Mouse (Mus musculus): ENCODE measurements around the gene Slc38a3.

GRCm38 (mm10) chr9:107696845-107697610, 27.7 kb upstream of the Slc38a3 start:
- no peak for TF ChIP-seq POLR2A (IDR thresholded peaks at IDR 0.05; ENCODE audit: low read depth, low read length)
- no peak for TF ChIP-seq CTCF (IDR thresholded peaks at IDR 0.05; ENCODE audit: extremely low read depth, insufficient read depth, insufficient read length, insufficient replicate concordance)

All from spleen, adult 2 months (tissue).